Mouse (Mus musculus) heart, embryonic 14.5 days (tissue): ENCODE data around the gene Rpp25l. TPM values are rescaled to one million over a fixed set of nuclear protein-coding genes. Genes with fewer than 3 reads are reported as not detected.

Experiments used
- ATAC-seq: fragments of 200-750 bp; cut with Nextera tagmentation; 2 replicates; pipeline ENCODE4 v1.8.0; 2017; ENCODE audit warnings: low read depth, moderate TSS enrichment; ENCODE audit not compliant: insufficient number of reproducible peaks, insufficient read depth, low FRiP score
- H3K27ac ChIP-seq, 2 experiments: fragments of 200-500 bp in 1 of 2; fragments of 300-500 bp in 1 of 2; sonication (generic) in 1 of 2; replicated peaks in 1 of 2; 2 replicates each; pipeline ENCODE4 v1.5.1; 2012 to 2014; ENCODE audit warnings: low read depth in 2 of 2, low read length in 2 of 2, control low read depth in 1 of 2, mild to moderate bottlenecking in 1 of 2, mixed read lengths in 1 of 2; ENCODE audit not compliant: control insufficient read depth in 1 of 2, insufficient read depth in 1 of 2
- H3K27me3 ChIP-seq: fragments of 300-500 bp; sonication (generic); 2 replicates; pipeline ENCODE4 v1.6.1; 2014; ENCODE audit warnings: mild to moderate bottlenecking, low read length, control low read depth; ENCODE audit not compliant: control insufficient read depth, insufficient read depth
- H3K36me3 ChIP-seq: fragments of 300-500 bp; sonication (generic); 2 replicates; pipeline ENCODE4 v1.6.1; 2014; ENCODE audit warnings: mild to moderate bottlenecking, control low read depth, low read length, mixed read lengths; ENCODE audit not compliant: control insufficient read depth, insufficient read depth
- H3K4me1 ChIP-seq, 2 experiments: fragments of 200-500 bp in 1 of 2; fragments of 300-500 bp in 1 of 2; sonication (generic) in 1 of 2; 2 replicates each; pipeline ENCODE4 v1.6.1; 2012 to 2014; ENCODE audit warnings: low read length in 2 of 2, control low read depth in 1 of 2, mixed read lengths in 1 of 2; ENCODE audit not compliant: control insufficient read depth in 2 of 2, insufficient read depth in 2 of 2
- H3K4me2 ChIP-seq: fragments of 300-500 bp; sonication (generic); 2 replicates; pipeline ENCODE4 v1.6.1; 2014; ENCODE audit warnings: mild to moderate bottlenecking, low read length
- H3K4me3 ChIP-seq, 2 experiments: fragments of 200-500 bp in 1 of 2; fragments of 300-500 bp in 1 of 2; sonication (generic) in 1 of 2; 2 replicates each; pipeline ENCODE4 v1.5.1; 2012 to 2014; ENCODE audit warnings: low read length in 2 of 2, mild to moderate bottlenecking in 2 of 2, control low read depth in 1 of 2, low read depth in 1 of 2, moderate library complexity in 1 of 2; ENCODE audit not compliant: control insufficient read depth in 1 of 2, insufficient read depth in 1 of 2
- H3K9ac ChIP-seq: fragments of 300-500 bp; sonication (generic); 2 replicates; pipeline ENCODE4 v1.6.1; 2014; ENCODE audit warnings: mild to moderate bottlenecking, low read length
- H3K9me3 ChIP-seq: fragments of 300-500 bp; sonication (generic); 2 replicates; pipeline ENCODE4 v1.6.1; 2016; ENCODE audit warnings: low read length, control low read depth; ENCODE audit not compliant: control insufficient read depth
- WGBS: fragments of 180-500 bp; shearing (Covaris S2); extraction: QIAGEN DNeasy Blood & Tissue Kit; methylation state at CpG from one replicate; pipeline ENCODE4 v1.1.7; 2014; 5-methylcytosine and 5-hydroxymethylcytosine counted together
- polyA plus RNA-seq: library from polyadenylated mRNA; unstranded; fragments of >200 nt; fragmentation: Nextera tagmentation; extraction: Ambion mirVana; gene quantifications from 2 replicates; pipeline ENCODE4 v1.2.1, GENCODE M21; 2014

The Rpp25l gene
- polyA plus RNA-seq, 1 experiment from 2014 or later, result 48.6 TPM

DNA sequence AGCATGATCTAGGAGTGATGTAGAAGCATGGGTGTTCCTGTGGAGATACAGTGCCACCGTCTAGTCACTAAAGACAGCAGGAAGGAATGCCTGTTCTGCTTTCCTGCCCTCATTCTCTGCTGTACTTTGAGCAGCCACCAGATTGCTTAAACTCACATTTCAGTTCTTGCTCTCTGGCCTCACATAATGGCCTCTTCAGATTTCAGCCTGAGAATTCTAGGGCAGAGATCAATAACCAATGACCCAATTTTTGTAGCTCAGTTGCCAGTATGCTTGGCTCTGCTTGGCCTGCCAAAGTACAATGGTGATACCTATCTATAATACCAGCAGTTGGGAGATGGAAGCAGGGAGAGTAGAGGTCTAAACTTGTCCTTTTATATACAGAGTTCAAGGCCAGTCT, 31.7 kb upstream of the Rpp25l start:
- H3K4me1 ChIP-seq, result peaks cover 3 to 6% of the 10 kb centered on the region in 2 experiments
- no peaks in the 10 kb centered on the region for H3K27me3 ChIP-seq
- no peak overlapping the region for H3K4me3 ChIP-seq
- peaks cover 7% of the 10 kb centered on the region; the same call in 1 of the 2 replicates for H3K9me3 ChIP-seq
- no peak overlapping the region for H3K9ac ChIP-seq
- H3K4me2 ChIP-seq, result no peak overlapping the region
- H3K36me3 ChIP-seq, result no peaks in the 10 kb centered on the region
- 68% methylated on average over 1 of the region's 1 CpGs for WGBS
- H3K27ac ChIP-seq, result no peak overlapping the region
- no peak for ATAC-seq

DNA sequence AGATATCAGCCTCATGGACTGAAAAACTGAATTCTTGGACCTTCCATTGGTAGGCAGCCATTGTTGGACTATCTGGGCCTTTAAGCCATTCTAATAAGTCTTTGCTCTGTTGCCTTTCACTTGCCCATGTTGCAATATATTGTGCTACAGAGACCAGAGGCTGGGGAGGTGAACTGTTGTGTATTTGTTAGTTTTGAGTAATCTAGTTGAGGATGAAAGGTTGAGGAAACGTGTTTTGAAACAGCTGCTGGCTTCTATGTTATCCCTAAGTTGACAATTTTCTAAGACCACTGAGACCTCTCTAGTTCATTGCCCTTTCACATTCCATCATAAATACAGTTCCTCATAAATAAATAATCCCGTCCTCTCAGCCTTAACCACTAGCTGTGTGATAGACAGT, 30.8 kb upstream of the Rpp25l start:
- Histone ChIP-seq H3K27me3 (no peaks in the 10 kb centered on the region), H3K9ac (no peak overlapping the region), H3K27ac (no peak overlapping the region), H3K4me3 (no peak overlapping the region), H3K36me3 (peaks cover 3% of the 10 kb centered on the region), H3K4me2 (no peak overlapping the region), H3K4me1 (peaks cover 4 to 10% of the 10 kb centered on the region in 2 experiments), H3K9me3 (peaks cover 7% of the 10 kb centered on the region; the same call in 1 of the 2 replicates)
- no peak for ATAC-seq
- WGBS, result 62% methylated on average over 2 of the region's 2 CpGs

DNA sequence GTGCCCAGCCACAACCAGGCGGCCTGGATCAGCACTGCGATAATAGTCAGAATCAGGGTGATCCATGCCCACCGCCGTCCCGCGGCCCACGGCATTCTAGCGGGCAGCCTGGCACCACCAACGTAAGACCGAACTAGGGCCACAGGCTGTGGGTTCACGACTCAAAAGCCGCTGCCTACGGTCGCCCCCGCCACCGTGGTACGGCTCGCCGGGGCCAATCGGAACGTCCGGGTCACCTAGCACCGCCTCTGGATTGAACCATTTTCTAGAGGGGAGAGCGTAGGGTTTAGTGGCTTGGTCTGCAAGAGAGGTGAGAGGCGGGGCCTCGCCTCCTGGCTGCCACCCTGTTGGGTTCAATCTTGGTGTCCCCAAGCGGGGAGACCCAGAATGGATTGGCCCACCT, 27.8 kb upstream of the Rpp25l start:
- peak overlapping the region; percentile 66 to 98 for H3K4me3 ChIP-seq
- peak overlapping the region; percentile 87 for H3K9ac ChIP-seq
- H3K4me2 ChIP-seq, result peak overlapping the region; percentile 98
- peaks cover 14% of the 10 kb centered on the region for H3K36me3 ChIP-seq
- H3K27ac ChIP-seq, result peak overlapping the region; percentile 82 to 95
- H3K27me3 ChIP-seq, result no peaks in the 10 kb centered on the region
- H3K9me3 ChIP-seq, result peaks cover 4% of the 10 kb centered on the region; the same call in 1 of the 2 replicates
- H3K4me1 ChIP-seq, result peaks cover 4 to 10% of the 10 kb centered on the region in 2 experiments
- ATAC-seq, result peak; percentile 93
- under 1% methylated on average over 27 of the region's 27 CpGs for WGBS

DNA sequence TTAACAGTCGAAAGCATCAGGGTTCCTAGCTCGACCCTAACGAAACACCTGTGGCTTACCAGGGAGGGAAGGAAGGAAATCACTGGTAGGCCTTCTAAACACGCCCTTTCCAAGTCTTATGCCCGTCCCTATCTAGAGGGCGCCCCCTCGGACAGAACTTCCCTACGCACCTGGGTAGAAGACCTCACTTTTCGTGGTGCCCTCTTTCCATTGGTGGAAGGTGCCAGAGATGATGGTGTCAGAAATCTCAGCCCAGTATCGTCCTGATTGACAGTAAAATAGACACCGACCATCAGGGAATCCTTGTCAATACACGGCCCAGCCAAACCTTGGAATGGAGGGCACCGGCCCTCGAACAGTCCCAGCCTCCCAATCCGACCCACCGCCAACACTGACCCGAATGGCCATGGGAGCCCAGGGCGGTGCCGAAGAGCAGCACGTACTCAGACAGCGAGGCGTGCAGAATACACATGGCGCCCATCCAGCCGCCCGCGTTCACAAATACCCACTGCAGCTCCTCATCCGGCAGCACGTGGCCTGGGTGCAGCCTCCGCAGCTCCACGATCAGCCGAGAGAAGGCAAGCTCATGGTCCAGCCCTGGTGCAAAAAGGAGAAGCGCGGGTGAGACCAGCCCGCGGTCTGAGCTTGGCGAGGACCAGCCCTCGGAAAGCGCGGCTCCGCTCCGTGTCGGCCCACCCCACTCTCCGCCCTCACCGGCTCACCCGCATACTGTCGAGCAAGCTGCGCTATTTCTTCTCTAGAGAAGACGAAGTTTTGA, 27.2 kb upstream of the Rpp25l start:
- H3K36me3 ChIP-seq, result peaks cover 14% of the 10 kb centered on the region
- H3K4me3 ChIP-seq, result peak overlapping the region; percentile 66 to 98
- H3K27me3 ChIP-seq, result no peaks in the 10 kb centered on the region
- peak overlapping the region; percentile 98 for H3K4me2 ChIP-seq
- H3K9ac ChIP-seq, result peak overlapping the region; percentile 87
- peaks cover 4 to 10% of the 10 kb centered on the region in 2 experiments for H3K4me1 ChIP-seq
- peak overlapping the region; percentile 82 to 95 for H3K27ac ChIP-seq
- peak; percentile 62 for ATAC-seq
- WGBS, result 2% methylated on average over 48 of the region's 48 CpGs
- no peaks in the 10 kb centered on the region for H3K9me3 ChIP-seq

DNA sequence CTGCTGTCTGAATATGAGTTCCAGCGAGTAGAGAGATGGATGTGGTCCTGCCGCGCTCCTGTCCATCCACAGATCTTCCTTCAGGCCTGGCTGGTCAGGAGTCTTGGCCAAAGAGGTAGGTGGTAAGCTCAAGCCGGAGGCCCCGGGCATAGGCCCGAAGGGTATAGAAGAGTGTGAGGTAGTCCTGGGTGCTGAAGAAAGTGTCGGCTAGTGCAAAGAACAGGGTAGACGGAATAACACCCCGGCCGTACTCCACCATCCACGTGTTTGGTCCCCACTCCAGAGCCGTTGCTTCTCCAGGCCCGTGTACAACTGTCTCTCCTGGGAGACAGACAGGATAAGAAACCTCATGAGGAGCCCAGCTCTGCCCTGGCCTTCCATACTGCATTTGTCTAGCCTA, 25.9 kb upstream of the Rpp25l start:
- no peaks in the 10 kb centered on the region for H3K27me3 ChIP-seq
- no peak overlapping the region for H3K4me2 ChIP-seq
- peaks cover 14% of the 10 kb centered on the region for H3K36me3 ChIP-seq
- no peak for ATAC-seq
- no peak overlapping the region for H3K9ac ChIP-seq
- WGBS, result 90% methylated on average over 13 of the region's 13 CpGs
- no peak overlapping the region for H3K27ac ChIP-seq
- H3K4me1 ChIP-seq, result peaks cover 4 to 10% of the 10 kb centered on the region in 2 experiments
- no peaks in the 10 kb centered on the region; the same call in 1 of the 2 replicates for H3K9me3 ChIP-seq
- H3K4me3 ChIP-seq, result no peak overlapping the region

DNA sequence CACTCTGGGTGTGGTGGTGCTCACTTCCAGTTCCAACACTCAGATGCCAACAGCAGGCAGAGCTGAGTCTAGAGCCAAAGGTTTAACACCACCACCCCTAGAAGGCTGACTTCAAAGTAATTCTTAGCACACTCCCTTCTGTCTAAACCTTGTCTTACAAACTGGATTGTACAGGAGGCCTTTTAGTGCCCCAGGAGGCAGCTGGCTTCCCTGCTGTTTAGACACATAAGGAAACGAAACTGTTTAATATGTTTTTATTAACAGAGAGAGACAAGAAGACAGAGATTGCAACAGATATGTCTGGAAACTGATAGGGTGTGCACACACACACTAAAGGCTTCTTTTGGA, 24.9 kb upstream of the Rpp25l start:
- 74% methylated on average over 1 of the region's 1 CpGs for WGBS
- Histone ChIP-seq H3K27ac (no peak overlapping the region), H3K4me1 (peaks cover 4 to 10% of the 10 kb centered on the region in 2 experiments), H3K27me3 (peaks cover 8% of the 10 kb centered on the region; the same call in 1 of the 2 replicates), H3K4me2 (no peak overlapping the region), H3K9me3 (no peaks in the 10 kb centered on the region; the same call in 1 of the 2 replicates), H3K9ac (no peak overlapping the region), H3K36me3 (peaks cover 14% of the 10 kb centered on the region), H3K4me3 (no peak overlapping the region)
- ATAC-seq, result no peak

DNA sequence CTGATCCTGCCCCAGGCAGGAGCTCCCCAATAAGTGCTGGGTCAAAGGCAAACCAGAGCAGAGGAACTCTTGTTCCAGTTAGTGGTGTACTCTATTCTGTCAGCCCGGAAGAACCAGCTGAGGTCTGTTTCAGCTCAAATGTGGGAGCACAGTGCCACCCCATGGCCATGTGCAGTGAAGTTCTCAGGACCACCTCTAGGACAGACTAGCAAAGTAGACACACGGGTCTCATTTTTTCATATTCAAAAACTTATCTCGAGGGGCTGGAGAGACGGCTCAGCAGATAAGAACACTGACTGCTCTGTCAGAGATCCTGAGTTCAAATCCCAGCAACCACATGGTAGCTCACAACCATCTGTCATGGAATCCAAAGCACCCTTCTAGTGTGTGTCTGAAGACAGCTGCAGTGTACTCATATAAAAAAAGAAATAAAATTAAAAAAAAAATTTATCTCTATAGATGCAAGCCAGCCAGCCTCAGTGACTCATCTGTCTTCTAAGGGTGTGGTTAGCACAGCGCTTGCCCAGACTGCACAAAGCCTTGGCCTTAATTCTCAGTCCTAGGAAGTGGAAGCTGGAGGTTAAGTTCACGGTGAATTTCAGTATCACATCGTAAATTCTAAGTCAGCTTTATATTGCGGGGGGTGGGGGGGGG, 24.4 kb upstream of the Rpp25l start:
- peaks cover 13% of the 10 kb centered on the region for H3K27me3 ChIP-seq
- no peaks in the 10 kb centered on the region; the same call in 1 of the 2 replicates for H3K9me3 ChIP-seq
- ATAC-seq, result no peak
- no peak overlapping the region for H3K4me2 ChIP-seq
- no peak overlapping the region for H3K27ac ChIP-seq
- no peak overlapping the region for H3K9ac ChIP-seq
- WGBS, result 44% methylated on average over 8 of the region's 8 CpGs
- H3K4me3 ChIP-seq, result no peak overlapping the region
- peaks cover 4 to 10% of the 10 kb centered on the region in 2 experiments for H3K4me1 ChIP-seq
- H3K36me3 ChIP-seq, result peaks cover 14% of the 10 kb centered on the region
